Mouse (Mus musculus) myocyte (in vitro differentiated cells): Measurements from ENCODE around the gene Actn2.

Experiments
- E2F4 ChIP-seq: IDR thresholded peaks from one replicate; pipeline ENCODE4 v1.6.1; 2011; ENCODE audit warnings: mild to moderate bottlenecking, control low read depth, moderate library complexity; ENCODE audit not compliant: insufficient read depth
- POLR2A ChIP-seq: IDR thresholded peaks from one replicate; pipeline ENCODE4 v1.6.1; 2011; ENCODE audit warnings: low read depth, mild to moderate bottlenecking, control low read depth, moderate library complexity; ENCODE audit not compliant: insufficient read length

DNA sequence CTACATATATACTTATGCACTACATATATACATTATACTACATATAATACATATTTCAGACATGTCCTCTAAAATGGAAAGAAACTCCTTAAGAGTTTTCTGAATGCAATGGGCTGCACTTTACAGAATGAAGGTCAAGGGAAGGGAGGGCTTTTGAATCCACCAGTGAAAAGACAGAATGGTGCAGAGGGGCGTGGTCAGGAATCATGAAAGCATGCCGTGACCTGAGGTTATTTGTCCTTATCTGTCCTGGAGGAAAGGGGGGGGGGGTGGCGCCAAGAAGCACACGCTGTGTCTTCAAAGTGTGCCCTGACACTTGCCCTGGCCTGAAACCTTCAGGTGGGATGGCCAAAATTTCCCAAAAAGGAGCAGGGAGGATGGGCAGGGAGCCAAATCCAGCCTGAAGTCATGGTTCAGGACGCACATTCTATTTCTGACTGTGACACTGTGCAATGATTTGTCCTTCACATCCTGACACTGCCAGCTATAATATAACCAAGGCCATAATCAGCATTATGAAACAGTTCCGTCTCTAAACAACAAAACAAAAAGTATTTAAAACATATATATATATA is 23.3 kb downstream of the Actn2 start:
- TF ChIP-seq POLR2A (no peak), E2F4 (no peak)
